Mouse (Mus musculus) frontal cortex, adult 2 months (tissue): ENCODE results near the gene Paip2b. TPM values are rescaled to one million over a fixed set of nuclear protein-coding genes. Genes with fewer than 3 reads are reported as not detected.

Source experiments
- polyA plus RNA-seq: library from polyadenylated mRNA; depleted of rRNA; stranded (reverse); fragments of >200 nt; gene quantifications from 2 replicates; pipeline ENCODE4 v1.2.3, GENCODE M21; 2012; rRNA removed

Paip2b gene
- polyA plus RNA-seq, 1 experiment: 45.7 TPM

Other genes with a start within 250 kb of the Paip2b start
- gene Clec4f, start 175.6 kb downstream of the Paip2b start, polyA plus RNA-seq: not detected in 2 replicates
- 0.06 TPM in 1 of 2 replicates, not detected in the other for gene Cd207, start 153.9 kb downstream of the Paip2b start, polyA plus RNA-seq
- gene Vax2, start 120.5 kb downstream of the Paip2b start, polyA plus RNA-seq: not detected in 2 replicates
- 0.06 and 0.11 TPM in 2 replicates for gene Atp6v1b1, start 88.8 kb downstream of the Paip2b start, polyA plus RNA-seq
- gene Ankrd53, start 69.1 kb downstream of the Paip2b start, polyA plus RNA-seq: not detected in 2 replicates
- 38.0 and 41.4 TPM in 2 replicates for gene Tex261, start 55.9 kb downstream of the Paip2b start, polyA plus RNA-seq
- 40.1 and 47.0 TPM in 2 replicates for gene Nagk, start 36.8 kb downstream of the Paip2b start, polyA plus RNA-seq
- gene Zfp638, start 35.4 kb upstream of the Paip2b start, polyA plus RNA-seq: 62.4 and 65.0 TPM in 2 replicates
- gene Dysf, start 176.8 kb upstream of the Paip2b start, polyA plus RNA-seq: 4.5 and 6.6 TPM in 2 replicates